Mouse (Mus musculus) inflammation-experienced regulatory T-cells, adult 6 months (primary cell): ENCODE results near the gene Gng8. TPM values are rescaled to one million over a fixed set of nuclear protein-coding genes. Genes with fewer than 3 reads are reported as not detected.

Experiments used
- ATAC-seq: one replicate; pipeline ENCODE4 v1.8.0; 2017
- polyA plus RNA-seq, 3 experiments: library from polyadenylated mRNA; unstranded; fragments of 100-300 nt; shearing (Covaris generic); gene quantifications; one replicate each; pipeline ENCODE4 v1.2.1; 2017

The Gng8 gene
- not detected for polyA plus RNA-seq

DNA sequence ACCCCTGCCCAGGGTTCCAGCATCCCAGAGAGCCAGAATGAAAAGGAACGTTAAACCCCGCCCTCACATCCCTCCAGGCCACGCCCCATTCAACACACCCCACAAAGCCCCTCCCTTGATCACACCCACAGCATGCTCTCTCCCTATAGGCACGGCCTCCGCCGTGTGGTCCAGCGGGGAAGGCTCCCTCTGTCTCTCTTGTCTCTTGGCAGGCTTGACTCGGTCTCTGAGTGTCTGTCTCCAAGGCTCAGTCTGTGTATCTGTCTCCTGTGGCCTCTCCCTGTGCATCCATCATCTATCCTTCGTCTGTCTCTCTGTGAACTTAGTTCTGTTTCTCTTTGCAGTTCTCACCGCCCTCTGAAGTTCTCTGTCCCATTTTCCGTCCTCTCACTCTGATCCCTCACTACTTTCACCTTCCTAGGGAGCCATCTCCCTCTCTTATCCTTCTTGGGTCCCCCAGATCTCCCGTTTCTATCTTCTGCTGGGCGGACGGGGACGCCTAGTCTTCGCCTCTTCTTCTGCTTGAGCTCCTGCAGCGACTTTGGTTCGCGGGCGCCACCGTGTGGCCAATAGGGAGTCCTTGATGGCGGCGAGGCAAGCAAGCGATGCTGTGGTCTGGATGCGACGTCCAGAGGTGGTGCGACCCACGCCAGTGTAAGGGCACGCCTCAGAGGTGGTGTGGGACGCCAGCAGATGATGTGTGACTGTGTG, at the start of gene Gng8:
TSS of gene Gng8 (plus strand) at position 146 of the 711 bp plus-strand sequence.
- ATAC-seq: peak; percentile 84

GRCm38 (mm10) chr7:16842645-16843063, 48.9 kb upstream of the Gng8 start, which contains the start of gene Prkd2:
Gene Prkd2 (plus strand): TSS chr7:16842902.
- ATAC-seq: peak; percentile 45

- peak; percentile 9 for ATAC-seq
These were observed 48.0 kb upstream of the Gng8 start for GRCm38 (mm10) chr7:16843441-16844171.

- ATAC-seq: no peak
These were observed 46.9 kb upstream of the Gng8 start for GRCm38 (mm10) chr7:16844696-16845071.

GRCm38 (mm10) chr7:16845072-16845819, 46.3 kb upstream of the Gng8 start:
- peak; percentile 36 for ATAC-seq

DNA sequence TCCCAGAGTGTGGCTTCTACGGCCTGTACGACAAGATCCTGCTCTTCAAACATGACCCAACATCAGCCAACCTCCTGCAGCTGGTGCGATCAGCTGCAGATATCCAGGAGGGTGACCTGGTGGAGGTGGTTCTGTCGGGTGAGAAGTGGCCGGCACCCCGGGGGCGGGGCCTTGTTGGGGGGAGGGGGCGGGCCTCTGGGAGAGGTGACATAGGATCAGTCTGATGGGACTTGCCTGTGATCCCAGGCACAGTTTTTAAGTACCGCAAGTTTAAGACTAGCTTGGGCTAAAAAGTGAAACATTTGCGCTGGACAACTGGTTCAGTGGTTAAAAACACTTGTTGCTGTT, 45.8 kb upstream of the Gng8 start:
- no peak for ATAC-seq

- ATAC-seq: no peak
These were observed 44.8 kb upstream of the Gng8 start for GRCm38 (mm10) chr7:16846775-16847174.

- ATAC-seq: no peak
These were observed 44.1 kb upstream of the Gng8 start for GRCm38 (mm10) chr7:16847507-16847906.

DNA sequence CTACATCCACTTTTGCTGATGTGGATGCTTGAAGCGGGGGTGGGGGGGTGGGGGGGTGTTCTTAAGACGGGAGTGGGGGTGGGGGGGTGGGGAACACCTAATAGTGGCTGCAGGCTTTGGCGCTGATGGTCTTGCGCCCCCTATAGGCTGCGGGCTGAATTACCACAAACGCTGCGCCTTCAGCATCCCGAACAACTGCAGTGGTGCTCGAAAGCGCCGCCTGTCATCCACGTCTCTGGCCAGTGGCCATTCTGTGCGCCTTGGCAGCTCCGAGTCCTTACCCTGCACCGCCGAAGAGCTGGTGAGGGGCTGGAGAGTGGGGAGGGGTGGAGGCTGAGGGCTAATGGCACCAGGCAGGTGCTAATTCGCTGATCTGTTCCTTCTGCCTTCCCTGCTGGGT, 43.0 kb upstream of the Gng8 start:
- ATAC-seq: no peak

GRCm38 (mm10) chr7:16851636-16852035, 40.0 kb upstream of the Gng8 start:
- no peak for ATAC-seq

DNA sequence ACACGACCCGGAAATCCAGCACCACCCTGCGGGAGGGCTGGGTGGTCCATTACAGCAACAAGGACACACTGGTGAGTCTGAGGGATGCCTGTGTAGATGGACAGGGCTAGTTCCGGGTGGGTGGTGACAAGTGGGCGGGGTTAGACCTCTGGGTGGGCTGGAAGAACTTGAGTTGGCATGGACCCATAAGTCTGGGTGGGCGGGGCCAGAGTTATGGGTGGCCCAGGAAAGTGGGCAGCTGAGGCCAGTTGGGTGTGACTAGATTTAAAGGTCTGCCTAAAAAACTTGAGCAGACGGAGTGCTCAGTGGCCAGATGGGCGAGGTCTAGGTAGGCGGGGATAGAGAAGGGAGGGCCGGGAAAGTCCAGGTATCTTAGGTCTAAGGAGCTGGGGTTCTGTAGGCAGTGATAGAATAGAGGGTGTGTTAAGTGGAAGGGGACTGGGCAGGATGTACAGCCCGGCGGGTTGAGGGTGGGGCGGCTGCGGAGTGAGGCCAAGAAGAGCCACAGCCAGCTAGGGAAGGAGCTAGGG, 38.2 kb upstream of the Gng8 start:
- no peak for ATAC-seq

- peak; percentile 65 for ATAC-seq
These were observed 33.2 kb upstream of the Gng8 start for GRCm38 (mm10) chr7:16858336-16858735.

- peak; percentile 71 for ATAC-seq
These were observed 31.5 kb upstream of the Gng8 start for GRCm38 (mm10) chr7:16859902-16860651.

DNA sequence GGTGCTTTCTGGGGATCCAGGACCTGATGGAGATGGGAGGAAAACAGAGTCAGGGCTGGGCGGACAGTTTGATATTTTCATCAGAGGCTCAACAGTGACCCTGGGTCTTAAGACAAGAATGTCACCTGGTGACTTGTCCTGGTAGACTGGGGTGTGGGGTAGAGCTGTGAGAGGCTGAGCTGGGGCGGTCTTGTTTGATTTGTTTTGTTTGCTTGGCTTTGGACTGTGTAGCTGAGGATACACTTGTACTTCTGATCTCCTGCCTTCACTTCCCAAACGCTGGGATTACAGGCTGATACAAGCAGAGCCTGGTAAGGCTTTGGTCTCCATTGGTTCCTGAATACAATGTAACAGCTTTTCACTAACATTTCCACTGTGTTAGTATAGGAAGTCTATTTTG, 24.1 kb upstream of the Gng8 start:
- ATAC-seq: no peak

DNA sequence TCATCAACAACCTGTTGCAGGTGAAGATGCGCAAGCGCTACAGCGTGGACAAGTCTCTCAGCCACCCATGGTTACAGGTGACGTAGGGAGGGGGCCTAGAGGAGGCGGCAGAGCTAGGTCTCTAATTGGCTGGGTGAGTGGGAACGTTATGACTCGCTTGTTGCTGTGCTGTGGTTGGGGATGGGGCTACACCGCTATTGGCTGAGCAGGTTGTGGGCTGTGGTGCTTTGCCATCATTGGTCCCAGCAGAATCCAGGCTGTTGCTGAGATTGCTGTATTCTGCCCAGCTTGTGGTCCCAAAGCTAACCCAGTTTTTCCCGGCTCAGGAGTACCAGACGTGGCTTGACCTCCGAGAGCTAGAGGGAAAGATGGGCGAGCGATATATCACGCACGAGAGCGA, 22.1 kb upstream of the Gng8 start:
- ATAC-seq: no peak

GRCm38 (mm10) chr7:16871600-16871999, 20.0 kb upstream of the Gng8 start:
- ATAC-seq: no peak

DNA sequence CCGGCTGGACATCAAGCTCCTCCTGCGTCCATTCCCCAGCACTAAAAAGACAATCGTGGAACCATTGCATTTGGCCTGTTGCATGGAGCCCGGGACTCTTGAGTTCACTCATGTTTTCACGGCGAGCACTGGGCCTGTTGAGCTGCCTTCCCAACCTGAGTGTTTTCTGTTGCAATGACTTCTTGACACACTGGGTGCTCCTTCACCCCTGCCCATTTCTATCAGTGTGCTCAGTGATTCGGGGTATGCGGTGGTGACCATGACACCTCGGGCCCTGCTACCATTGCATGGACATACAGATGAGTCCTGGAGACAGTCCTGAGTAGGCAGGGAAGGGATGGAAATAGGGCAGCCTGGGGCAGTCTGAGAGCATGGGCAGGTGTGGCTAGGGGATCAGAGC, 19.1 kb upstream of the Gng8 start:
- ATAC-seq: no peak

DNA sequence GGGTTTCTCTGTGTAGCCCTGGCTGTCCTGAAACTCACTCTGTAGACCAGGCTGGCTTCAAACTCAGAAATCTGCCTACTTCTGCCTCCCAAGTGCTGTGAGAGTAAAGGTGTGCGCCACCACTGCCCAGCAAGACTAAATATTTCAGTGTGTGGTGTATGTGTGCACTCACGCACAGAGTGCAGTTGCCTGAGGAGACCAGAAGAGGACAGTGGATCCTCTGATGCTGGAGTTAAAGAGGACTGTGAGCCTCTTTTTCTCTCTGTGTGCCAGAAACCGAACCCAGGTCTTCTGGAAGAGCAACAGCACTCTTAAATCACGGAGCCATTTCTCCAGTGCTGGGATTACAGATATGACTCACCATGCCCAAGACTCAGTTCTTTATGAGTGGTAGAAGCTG, 18.2 kb upstream of the Gng8 start:
- ATAC-seq: no peak

DNA sequence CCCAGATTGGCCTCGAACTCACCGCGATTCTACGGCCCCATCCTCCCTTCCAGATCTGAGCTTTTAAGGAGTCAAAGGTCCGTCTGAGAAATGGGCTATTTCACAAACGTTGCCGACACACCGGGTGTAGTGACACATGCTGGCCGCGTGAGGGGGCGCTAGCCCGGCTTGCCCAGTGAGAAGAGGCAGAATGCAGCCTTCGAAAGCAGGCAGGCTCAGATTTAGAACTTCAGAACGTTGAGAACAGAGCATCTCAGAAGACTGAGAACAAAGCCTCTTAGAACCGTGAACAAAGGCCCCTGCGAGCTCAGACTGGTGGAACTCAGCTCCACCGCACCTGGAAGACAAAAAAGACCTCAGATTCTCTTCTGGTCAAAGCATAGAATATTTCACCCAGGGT, 17.4 kb upstream of the Gng8 start:
- peak; percentile 47 for ATAC-seq

DNA sequence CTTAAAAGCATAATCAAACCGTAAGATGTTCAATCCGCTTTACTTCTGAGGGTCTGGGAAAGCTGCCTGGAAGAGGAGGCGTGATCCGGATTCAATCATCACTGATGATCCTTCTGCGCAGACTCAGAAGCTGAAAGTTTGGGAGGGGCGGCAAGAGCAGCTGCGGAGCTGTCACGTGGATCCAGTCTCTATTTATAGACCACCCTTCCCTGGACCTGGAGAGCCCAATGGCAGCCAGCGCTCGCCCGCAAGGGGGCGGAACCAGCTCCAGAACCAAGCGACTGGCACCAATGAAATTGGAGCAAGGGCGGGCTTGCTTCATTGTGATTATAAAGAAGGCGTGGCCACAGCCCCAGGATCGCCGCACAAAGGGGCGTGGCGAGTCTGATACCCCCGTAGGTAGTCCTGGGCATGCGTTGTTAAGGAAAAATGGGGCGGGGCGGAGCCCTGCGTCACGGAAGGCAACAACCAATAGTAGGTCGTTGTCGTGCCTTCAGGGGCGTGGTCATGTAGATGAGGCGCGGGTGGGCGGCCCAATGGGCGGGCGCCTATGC, 16.8 kb upstream of the Gng8 start:
- peak; percentile 87 for ATAC-seq

- no peak for ATAC-seq
These were observed 16.5 kb upstream of the Gng8 start, which contains the start of gene Dact3 for GRCm38 (mm10) chr7:16875310-16875325. Gene Dact3 (plus strand): TSS chr7:16875317.

DNA sequence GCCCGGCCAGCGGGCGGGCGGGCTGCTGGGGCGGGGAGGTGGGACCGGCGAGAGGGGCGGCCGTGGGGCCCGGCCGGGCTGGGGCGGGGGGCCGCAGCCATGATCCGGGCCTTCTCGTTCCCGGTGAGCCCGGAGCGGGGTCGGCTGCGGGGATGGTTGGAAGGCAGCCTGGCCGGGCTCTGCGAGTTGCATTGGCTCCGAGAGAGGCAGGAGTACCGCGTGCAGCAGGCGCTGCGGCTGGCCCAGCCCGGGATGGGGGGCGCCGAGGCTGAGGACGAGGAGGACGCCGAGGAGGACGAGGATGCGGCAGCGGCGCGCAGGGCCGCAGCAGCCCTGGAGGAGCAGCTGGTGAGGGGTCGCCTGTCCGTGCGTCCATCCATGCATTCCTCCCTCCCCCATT, 16.3 kb upstream of the Gng8 start:
- ATAC-seq: no peak

GRCm38 (mm10) chr7:16876006-16876405, 15.6 kb upstream of the Gng8 start:
- ATAC-seq: no peak
